Mouse (Mus musculus): ENCODE measurements around the gene Tom1l2. TPM values are rescaled to one million over a fixed set of nuclear protein-coding genes. Genes with fewer than 3 reads are reported as not detected.

Gene Tom1l2
- polyA plus RNA-seq, 1 experiment, result 180 TPM

DNA sequence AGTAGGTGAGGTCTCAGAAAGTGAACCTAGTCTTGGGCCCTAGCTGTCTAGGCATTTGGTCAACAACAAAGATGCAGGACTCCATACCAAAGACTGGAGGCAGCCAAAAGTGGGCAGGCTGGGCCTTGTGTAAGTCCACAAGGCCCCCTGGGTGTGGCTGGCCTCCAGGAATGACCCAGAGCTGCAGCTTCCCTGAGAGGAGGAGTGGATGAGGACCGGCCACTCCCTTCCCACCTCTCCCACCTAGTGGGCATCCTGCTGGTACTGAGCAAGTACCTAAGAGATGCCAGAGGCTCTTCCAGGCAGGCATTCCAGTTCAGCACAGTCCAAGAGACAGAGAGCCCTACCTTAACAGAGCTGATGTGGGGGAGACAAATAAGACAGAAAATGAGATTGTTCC lies 7.2 kb upstream of the Tom1l2 start:
- TF ChIP-seq POLR2A (IDR thresholded peaks at IDR 0.05; ENCODE audit: borderline replicate concordance, insufficient read depth, low read length), result no peak
- TF ChIP-seq CTCF (IDR thresholded peaks at IDR 0.05; ENCODE audit: borderline replicate concordance, insufficient read depth, low read depth, low read length), result no peak
- Histone ChIP-seq H3K27ac (ENCODE audit: insufficient read depth, low read length) (peak overlapping the region; percentile 39; the same call in 1 of the 2 replicates), H3K4me3 (replicated peaks; ENCODE audit: insufficient read depth, low read depth, low read length) (no peak overlapping the region), H3K4me1 (ENCODE audit: control insufficient read depth, insufficient read depth, low read length) (no peaks in the 10 kb centered on the region), H3K27me3 (ENCODE audit: control insufficient read depth, insufficient read depth, low read length) (no peaks in the 10 kb centered on the region)
- DNase-seq, result no peak
- 65% methylated on average over 1 of the region's 1 CpGs for WGBS

DNA sequence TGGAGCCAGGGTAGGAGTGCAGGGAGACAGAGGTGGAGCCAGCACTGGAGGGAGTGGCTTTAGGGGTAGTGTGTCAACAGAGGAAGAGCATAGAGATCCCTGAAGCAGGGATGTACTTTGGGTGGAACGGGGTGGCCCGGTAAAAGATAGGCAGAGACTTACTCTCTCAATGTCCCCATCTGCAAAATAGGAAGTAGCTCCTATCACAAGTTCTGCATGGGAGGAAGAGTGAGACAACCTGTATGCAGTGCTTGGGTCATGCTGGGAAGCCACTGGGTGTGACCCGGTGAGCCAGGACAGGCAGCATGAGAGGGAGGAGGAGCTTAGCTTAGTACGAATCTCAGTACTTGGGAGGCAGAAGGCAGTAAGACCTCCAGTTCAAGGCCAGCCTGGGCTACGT lies 6.4 kb upstream of the Tom1l2 start:
- 83% methylated on average over 5 of the region's 5 CpGs for WGBS
- DNase-seq, result no peak
- Histone ChIP-seq H3K4me3 (replicated peaks; ENCODE audit: insufficient read depth, low read depth, low read length) (no peak overlapping the region), H3K27me3 (ENCODE audit: control insufficient read depth, insufficient read depth, low read length) (no peaks in the 10 kb centered on the region), H3K27ac (ENCODE audit: insufficient read depth, low read length) (no peak overlapping the region), H3K4me1 (ENCODE audit: control insufficient read depth, insufficient read depth, low read length) (no peaks in the 10 kb centered on the region)
- no peak for TF ChIP-seq CTCF (IDR thresholded peaks at IDR 0.05; ENCODE audit: borderline replicate concordance, insufficient read depth, low read depth, low read length)

GRCm38 (mm10) chr11:60358548-60358947 lies 5.8 kb upstream of the Tom1l2 start:
- 42% methylated on average over 7 of the region's 7 CpGs for WGBS
- no peak for DNase-seq
- no peak for TF ChIP-seq POLR2A (IDR thresholded peaks at IDR 0.05; ENCODE audit: borderline replicate concordance, insufficient read depth, low read length)
- no peak for TF ChIP-seq CTCF (IDR thresholded peaks at IDR 0.05; ENCODE audit: borderline replicate concordance, insufficient read depth, low read depth, low read length)
- Histone ChIP-seq H3K4me3 (replicated peaks; ENCODE audit: insufficient read depth, low read depth, low read length) (no peak overlapping the region), H3K27me3 (ENCODE audit: control insufficient read depth, insufficient read depth, low read length) (no peaks in the 10 kb centered on the region), H3K27ac (ENCODE audit: insufficient read depth, low read length) (no peak overlapping the region), H3K4me1 (ENCODE audit: control insufficient read depth, insufficient read depth, low read length) (no peaks in the 10 kb centered on the region)

- Histone ChIP-seq H3K4me3 (replicated peaks; ENCODE audit: insufficient read depth, low read depth, low read length) (no peak overlapping the region), H3K27me3 (ENCODE audit: control insufficient read depth, insufficient read depth, low read length) (no peaks in the 10 kb centered on the region), H3K27ac (ENCODE audit: insufficient read depth, low read length) (no peak overlapping the region), H3K4me1 (ENCODE audit: control insufficient read depth, insufficient read depth, low read length) (no peaks in the 10 kb centered on the region)
- TF ChIP-seq CTCF (IDR thresholded peaks at IDR 0.05; ENCODE audit: borderline replicate concordance, insufficient read depth, low read depth, low read length), result no peak
- no peak for TF ChIP-seq POLR2A (IDR thresholded peaks at IDR 0.05; ENCODE audit: borderline replicate concordance, insufficient read depth, low read length)
- no peak for DNase-seq
- WGBS, result 50% methylated on average over 1 of the region's 1 CpGs
Observed at GRCm38 (mm10) chr11:60357116-60357515, 4.4 kb upstream of the Tom1l2 start.

GRCm38 (mm10) chr11:60355952-60356351 lies 3.2 kb upstream of the Tom1l2 start:
- TF ChIP-seq POLR2A (IDR thresholded peaks at IDR 0.05; ENCODE audit: borderline replicate concordance, insufficient read depth, low read length), result no peak
- TF ChIP-seq CTCF (IDR thresholded peaks at IDR 0.05; ENCODE audit: borderline replicate concordance, insufficient read depth, low read depth, low read length), result no peak
- Histone ChIP-seq H3K27ac (ENCODE audit: insufficient read depth, low read length) (no peak overlapping the region), H3K4me1 (ENCODE audit: control insufficient read depth, insufficient read depth, low read length) (no peaks in the 10 kb centered on the region), H3K4me3 (replicated peaks; ENCODE audit: insufficient read depth, low read depth, low read length) (no peak overlapping the region), H3K27me3 (ENCODE audit: control insufficient read depth, insufficient read depth, low read length) (no peaks in the 10 kb centered on the region)
- DNase-seq, result no peak
- 89% methylated on average over 2 of the region's 2 CpGs for WGBS

DNA sequence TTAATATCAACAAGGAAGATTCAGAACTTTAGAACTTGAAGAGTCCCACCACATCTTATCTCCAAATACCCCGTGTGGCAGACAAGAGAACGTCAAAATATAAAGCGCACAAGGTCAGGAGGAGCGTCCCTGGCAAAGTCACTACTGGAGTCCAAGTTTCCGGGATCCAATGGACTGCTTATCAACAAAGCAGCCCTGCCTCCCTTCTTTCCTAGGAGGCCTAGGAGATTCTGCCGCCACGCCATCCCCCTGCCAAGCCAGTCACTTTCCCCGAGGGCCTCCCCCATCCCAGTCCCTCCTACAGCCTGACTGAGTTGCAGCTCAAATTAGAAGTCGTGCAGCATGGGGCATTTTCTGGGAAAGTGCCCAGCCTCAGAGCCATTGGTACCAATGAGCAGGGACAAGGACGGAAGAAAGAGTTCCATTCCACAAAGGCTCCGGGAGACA lies 757 bp downstream of the Tom1l2 start:
- TF ChIP-seq CTCF (IDR thresholded peaks at IDR 0.05; ENCODE audit: borderline replicate concordance, insufficient read depth, low read depth, low read length) (no peak), POLR2A (IDR thresholded peaks at IDR 0.05; ENCODE audit: borderline replicate concordance, insufficient read depth, low read length) (no peak)
- WGBS, result 2% methylated on average over 11 of the region's 11 CpGs
- peak in 1 of 2 experiments; percentile 68 for DNase-seq
- peak overlapping the region; percentile 35 for H3K27ac ChIP-seq (ENCODE audit: insufficient read depth, low read length)
- peak overlapping the region; percentile 76 for H3K4me3 ChIP-seq (replicated peaks; ENCODE audit: insufficient read depth, low read depth, low read length)
- H3K27me3 ChIP-seq (ENCODE audit: control insufficient read depth, insufficient read depth, low read length), result no peaks in the 10 kb centered on the region
- H3K4me1 ChIP-seq (ENCODE audit: control insufficient read depth, insufficient read depth, low read length), result peaks cover 8% of the 10 kb centered on the region; the same call in 1 of the 2 replicates

GRCm38 (mm10) chr11:60351388-60351787 lies 1.3 kb downstream of the Tom1l2 start:
- no peak for DNase-seq
- WGBS, result 37% methylated on average over 2 of the region's 2 CpGs
- H3K27ac ChIP-seq (ENCODE audit: insufficient read depth, low read length), result no peak overlapping the region; the same call in 1 of the 2 replicates
- TF ChIP-seq CTCF (IDR thresholded peaks at IDR 0.05; ENCODE audit: borderline replicate concordance, insufficient read depth, low read depth, low read length) (no peak), POLR2A (IDR thresholded peaks at IDR 0.05; ENCODE audit: borderline replicate concordance, insufficient read depth, low read length) (no peak)
- no peaks in the 10 kb centered on the region for H3K27me3 ChIP-seq (ENCODE audit: control insufficient read depth, insufficient read depth, low read length)
- peak overlapping the region; percentile 76 for H3K4me3 ChIP-seq (replicated peaks; ENCODE audit: insufficient read depth, low read depth, low read length)
- H3K4me1 ChIP-seq (ENCODE audit: control insufficient read depth, insufficient read depth, low read length), result peaks cover 10% of the 10 kb centered on the region; the same call in 1 of the 2 replicates

GRCm38 (mm10) chr11:60346537-60346936 lies 6.2 kb downstream of the Tom1l2 start:
- no peak overlapping the region for H3K27ac ChIP-seq (ENCODE audit: insufficient read depth, low read length)
- 2% methylated on average over 4 of the region's 4 CpGs for WGBS
- peak; percentile 81 to 90 for DNase-seq
- H3K4me1 ChIP-seq (ENCODE audit: control insufficient read depth, insufficient read depth, low read length), result peaks cover 16% of the 10 kb centered on the region
- H3K27me3 ChIP-seq (ENCODE audit: control insufficient read depth, insufficient read depth, low read length), result no peaks in the 10 kb centered on the region
- TF ChIP-seq POLR2A (IDR thresholded peaks at IDR 0.05; ENCODE audit: borderline replicate concordance, insufficient read depth, low read length), result no peak
- TF ChIP-seq CTCF (IDR thresholded peaks at IDR 0.05; ENCODE audit: borderline replicate concordance, insufficient read depth, low read depth, low read length), result no peak
- H3K4me3 ChIP-seq (replicated peaks; ENCODE audit: insufficient read depth, low read depth, low read length), result no peak overlapping the region
